Mouse (Mus musculus) spleen, adult 2 months (tissue): Measurements from ENCODE around the gene Raet1e.
"Not testable (repeated sequence)": the region's sequence is repeated elsewhere in the genome, so short reads cannot be mapped to it uniquely, and the experiment has no call there.

ENCODE experiments used
- CTCF ChIP-seq: fragments of 200-500 bp; IDR thresholded peaks from 2 replicates; pipeline ENCODE4 v1.5.1; 2011; ENCODE audit warnings: mild to moderate bottlenecking, inconsistent platforms; ENCODE audit not compliant: insufficient read depth, insufficient read length, insufficient replicate concordance; ENCODE audit errors: extremely low read depth
- POLR2A ChIP-seq: fragments of 200-500 bp; IDR thresholded peaks from 2 replicates; pipeline ENCODE4 v1.6.1; 2011; ENCODE audit warnings: low read depth, low read length, inconsistent platforms

DNA sequence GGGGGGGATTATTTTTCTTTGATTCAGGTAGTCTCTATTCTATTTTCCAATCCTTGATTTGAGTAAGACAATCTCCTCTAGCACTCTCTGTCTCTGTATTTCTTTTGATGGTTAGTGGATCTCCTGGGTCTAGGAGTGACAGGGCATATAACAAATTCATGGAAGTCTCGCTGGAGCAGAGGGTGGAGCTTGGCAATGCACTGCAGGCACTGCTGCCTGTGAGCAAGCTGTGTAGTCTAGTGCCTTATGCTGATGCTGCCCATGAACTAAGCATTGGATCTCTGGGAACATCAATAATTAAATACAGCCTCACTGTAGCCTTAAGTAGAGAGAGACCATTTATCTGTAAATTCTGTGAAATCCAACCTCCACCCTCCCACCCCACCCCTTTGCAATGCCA is 238.3 kb downstream of the Raet1e start:
- TF ChIP-seq POLR2A, CTCF: not testable (repeated sequence)
